Mouse (Mus musculus) small intestine, adult 2 months (tissue): ENCODE data around the gene Sdk2.

Source experiments
- CTCF ChIP-seq: fragments of 200-500 bp; IDR thresholded peaks from 2 replicates; pipeline ENCODE4 v1.5.1; 2012; ENCODE audit warnings: low read depth, mild to moderate bottlenecking, control low read depth, inconsistent platforms, low read length, moderate library complexity, mixed read lengths; ENCODE audit not compliant: insufficient replicate concordance, insufficient read length; ENCODE audit errors: extremely low read depth
- POLR2A ChIP-seq: fragments of 200-500 bp; IDR thresholded peaks from 2 replicates; pipeline ENCODE4 v1.6.1; 2012; ENCODE audit warnings: low read depth, mild to moderate bottlenecking, control low read depth, inconsistent platforms, low read length, moderate library complexity

- no peak for TF ChIP-seq CTCF
- TF ChIP-seq POLR2A: no peak
Observed at GRCm38 (mm10) chr11:114016108-114016888, 50.5 kb downstream of the Sdk2 start.
